Mouse (Mus musculus) ovary, adult 10 weeks (tissue): ENCODE data around the gene Ciz1. TPM values are rescaled to one million over a fixed set of nuclear protein-coding genes. Genes with fewer than 3 reads are reported as not detected.

Source experiments
- polyA plus RNA-seq: library from polyadenylated mRNA; stranded (reverse); fragments of 350-450 nt; fragmentation: Illumina TruSeq; extraction: RNeasy Lipid Tissue Mini Kit (QIAGEN cat#74804); gene quantifications from one replicate; pipeline ENCODE4 v1.2.3, GENCODE M21; 2014

Ciz1 gene
- polyA plus RNA-seq, result 4.8 TPM

DNA sequence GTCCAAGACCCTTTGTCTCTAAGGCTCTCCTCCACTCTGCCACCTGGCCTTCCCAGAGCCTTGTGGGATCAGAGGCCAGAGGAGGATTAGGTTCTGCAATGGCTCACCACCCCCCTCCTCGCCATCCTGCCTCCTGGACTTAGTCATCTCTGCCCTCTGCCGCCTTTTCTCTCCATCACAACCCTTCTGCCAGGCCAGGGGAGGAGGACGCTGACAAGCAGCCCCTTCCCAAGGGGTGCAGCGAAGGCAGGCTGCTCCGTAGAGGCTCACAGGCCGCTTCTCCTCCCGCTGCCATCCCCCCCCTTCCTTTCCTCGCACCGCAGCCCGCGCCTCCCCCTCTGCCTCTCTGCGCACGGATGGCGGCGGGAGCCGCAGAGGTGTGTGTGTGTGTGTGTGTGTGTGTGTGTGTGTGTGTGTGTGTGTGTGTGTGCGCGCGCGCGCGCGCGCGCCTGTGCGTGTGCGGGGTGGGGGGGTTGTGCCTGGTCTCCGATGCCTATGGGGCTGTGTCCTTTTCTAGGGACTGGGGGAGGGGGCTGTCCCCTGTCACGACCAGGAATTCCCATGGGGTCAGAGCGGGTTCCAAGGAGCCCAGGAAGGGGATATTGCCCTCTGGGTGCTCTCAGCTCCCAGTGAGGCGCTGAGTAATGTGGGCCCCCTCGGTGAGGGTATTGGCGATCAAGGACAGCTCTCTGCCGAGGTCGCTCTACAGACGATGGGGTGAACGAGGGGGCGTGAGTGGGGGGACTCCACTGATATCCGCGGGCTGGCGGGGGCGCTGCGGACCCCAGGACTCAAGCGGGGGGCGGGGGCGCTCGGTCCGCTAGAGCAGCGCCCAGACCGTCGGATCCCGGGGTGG is at the start of gene Ciz1:
TSS of gene Ciz1 (plus strand) at position 177 of the 856 bp plus-strand sequence.

DNA sequence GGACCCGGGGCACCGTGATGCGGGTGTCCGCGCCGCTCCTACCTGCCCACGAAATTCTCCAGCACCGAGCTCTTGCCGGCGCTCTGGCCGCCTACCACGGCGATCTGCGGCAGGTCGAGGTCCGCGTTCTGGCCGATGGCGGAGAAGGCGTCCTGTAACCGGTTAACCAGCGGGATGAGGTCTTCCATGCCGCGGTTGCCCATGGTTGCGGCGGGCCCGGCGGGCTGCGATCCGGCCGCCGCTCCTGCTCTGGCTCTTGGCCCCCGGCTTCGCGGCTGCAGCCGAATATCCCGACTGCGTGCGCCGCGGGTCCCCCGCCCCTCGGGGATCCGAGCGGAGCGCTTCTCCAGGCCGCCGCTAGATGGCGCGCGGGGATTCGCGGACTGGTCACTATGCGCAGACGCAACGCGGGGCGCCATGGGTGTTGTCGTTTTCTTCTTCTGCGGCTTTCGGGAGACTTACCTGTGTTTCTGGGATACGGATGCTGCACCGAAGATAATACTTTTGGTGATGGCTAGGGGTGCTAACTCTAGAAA is 948 bp downstream of the Ciz1 start, which contains the start of gene Dnm1:
TSS of gene Dnm1 (minus strand) at position 332 of the 536 bp plus-strand sequence.

DNA sequence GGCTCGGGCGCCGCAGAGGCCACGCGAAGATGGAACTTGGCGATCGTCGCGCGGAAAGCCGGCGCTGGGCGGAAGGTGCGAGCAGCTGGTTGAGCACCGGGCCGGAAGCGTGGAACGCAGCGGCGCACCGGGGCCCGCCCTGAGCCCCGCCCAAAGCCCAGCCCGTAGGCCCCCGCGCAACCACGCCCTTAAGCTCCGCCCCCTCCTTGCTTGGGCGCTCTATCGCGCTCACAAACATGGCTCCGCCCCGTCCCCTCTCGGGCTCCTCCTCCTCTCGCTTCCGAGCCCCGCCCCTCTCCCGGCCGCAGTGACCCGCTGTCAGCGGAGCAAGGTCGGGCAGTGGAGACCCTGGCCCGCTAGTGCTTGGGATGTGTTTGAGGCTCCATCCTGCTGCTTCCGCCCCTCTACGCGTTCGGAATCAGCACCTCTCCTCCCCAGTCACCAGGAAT is 29.7 kb downstream of the Ciz1 start, which contains the start of gene 1110008P14Rik:
TSS of gene 1110008P14Rik (minus strand) at position 164 of the 449 bp plus-strand sequence.

DNA sequence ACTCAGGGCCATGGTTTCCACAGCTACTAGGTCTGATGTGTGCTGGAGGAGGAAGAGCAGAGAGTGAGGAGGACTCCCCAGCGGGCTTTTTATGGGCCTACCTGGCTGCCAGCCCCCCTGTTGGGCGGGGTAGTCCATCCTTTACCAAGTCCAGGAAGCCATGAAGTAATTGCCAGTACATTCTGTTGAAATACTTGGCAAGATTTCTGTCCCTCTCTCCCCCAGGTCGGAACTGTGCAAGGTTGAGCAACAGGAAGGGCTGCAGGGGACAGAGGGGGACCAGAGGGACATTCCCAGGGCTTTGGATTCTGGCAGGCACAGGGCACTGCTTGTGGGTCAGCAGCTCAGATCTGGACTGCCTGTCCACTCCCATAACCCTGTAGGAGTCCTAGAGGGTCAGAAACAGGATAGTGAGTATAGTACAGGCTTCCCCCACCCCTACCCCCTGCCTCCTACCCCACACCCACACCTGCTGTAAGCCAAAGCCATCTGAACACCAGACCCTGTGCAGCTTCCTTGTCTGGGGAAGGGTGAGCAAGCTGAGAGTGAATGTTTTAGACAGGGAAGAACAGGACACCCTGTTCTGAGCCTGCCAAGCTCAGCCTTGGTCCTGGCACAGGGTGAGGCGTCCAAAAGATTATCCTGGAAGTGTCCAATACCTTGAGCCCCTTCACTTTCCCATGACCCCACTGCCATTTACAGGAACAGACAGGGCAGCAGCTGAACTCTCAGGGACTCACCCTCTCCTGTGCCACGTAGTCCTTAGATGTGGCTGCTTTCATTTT is 35.8 kb downstream of the Ciz1 start, which contains the start of gene Lcn2:
TSS of gene Lcn2 (minus strand) at position 547 of the 785 bp plus-strand sequence.

DNA sequence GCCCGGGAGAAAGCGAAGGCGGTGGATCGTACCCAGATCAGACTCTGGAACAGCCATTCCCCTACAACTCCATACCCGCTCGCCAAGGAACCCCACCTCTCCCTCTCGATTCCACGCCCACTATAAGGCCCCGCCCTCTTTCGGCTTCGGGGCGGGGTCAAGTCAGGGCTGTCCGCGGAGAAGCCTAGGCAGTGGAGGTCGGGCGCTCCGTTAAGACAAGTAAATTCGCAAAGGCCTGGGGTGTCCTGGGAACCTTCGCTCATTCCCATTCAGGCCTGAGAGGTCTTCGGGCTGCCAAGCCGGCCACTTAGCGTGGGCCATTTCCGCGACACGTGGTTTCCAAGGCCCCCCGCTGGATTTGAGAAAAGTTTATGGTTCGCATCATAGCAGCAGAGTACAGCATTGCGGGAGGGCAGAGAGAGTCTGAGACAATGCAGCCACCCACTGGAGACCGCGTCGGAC is 43.4 kb downstream of the Ciz1 start, which contains the start of gene Ptges2:
TSS of gene Ptges2 (plus strand) at position 413 of the 462 bp plus-strand sequence.

Other genes with a start within 250 kb of the Ciz1 start
- 58.5 TPM for gene Prrc2b, start 201.2 kb upstream of the Ciz1 start, polyA plus RNA-seq
- gene Pomt1, start 115.7 kb upstream of the Ciz1 start, polyA plus RNA-seq, result 13.1 TPM
- 22.8 TPM for gene Uck1, start 92.2 kb upstream of the Ciz1 start, polyA plus RNA-seq
- gene Golga2, start 64.9 kb upstream of the Ciz1 start, polyA plus RNA-seq, result 19.7 TPM
- 398 TPM for gene Swi5, start 64.3 kb upstream of the Ciz1 start, polyA plus RNA-seq
- 1.4 TPM for gene Dnm1, start 1.0 kb downstream of the Ciz1 start, polyA plus RNA-seq
- gene 1110008P14Rik, start 29.6 kb downstream of the Ciz1 start, polyA plus RNA-seq, result 1.7 TPM
- gene Lcn2, start 35.9 kb downstream of the Ciz1 start, polyA plus RNA-seq, result 5.6 TPM
- 1.9 TPM for gene Ptges2, start 43.6 kb downstream of the Ciz1 start, polyA plus RNA-seq
- 0.83 TPM for gene Naif1, start 98.1 kb downstream of the Ciz1 start, polyA plus RNA-seq
- gene Slc25a25, start 99.1 kb downstream of the Ciz1 start, polyA plus RNA-seq, result 1.1 TPM
- 4.4 TPM for gene Fam102a, start 183.0 kb downstream of the Ciz1 start, polyA plus RNA-seq
- gene Dpm2, start 218.5 kb downstream of the Ciz1 start, polyA plus RNA-seq, result 3.4 TPM
- not detected for gene Pip5kl1, start 222.5 kb downstream of the Ciz1 start, polyA plus RNA-seq
- gene 9430097D07Rik, start 223.4 kb downstream of the Ciz1 start, polyA plus RNA-seq, result not detected
- gene St6galnac4, start 234.8 kb downstream of the Ciz1 start, polyA plus RNA-seq, result 1.8 TPM
- gene St6galnac6, start 247.4 kb downstream of the Ciz1 start, polyA plus RNA-seq, result 2.8 TPM